Mouse (Mus musculus) lung, postnatal 0 days (tissue): Measurements from ENCODE around the gene Itprid1. TPM values are rescaled to one million over a fixed set of nuclear protein-coding genes. Genes with fewer than 3 reads are reported as not detected.

Experiments
- ATAC-seq: fragments of 200-750 bp; cut with Nextera tagmentation; 2 replicates; pipeline ENCODE4 v1.8.0; 2017; ENCODE audit warnings: moderate library complexity
- DNase-seq: peaks from one replicate; pipeline ENCODE4 v3.0.0-alpha.2; 2016; ENCODE audit warnings: low spot score
- H3K27ac ChIP-seq: fragments of 300-500 bp; sonication (generic); 2 replicates; pipeline ENCODE4 v1.5.1; 2014; ENCODE audit warnings: antibody characterized with exemption, mild to moderate bottlenecking, low read length, mixed read lengths
- H3K27me3 ChIP-seq: fragments of 300-500 bp; sonication (generic); replicated peaks from 2 replicates; pipeline ENCODE4 v1.6.1; 2014; ENCODE audit warnings: low read length, mixed read lengths; ENCODE audit not compliant: insufficient read depth
- H3K36me3 ChIP-seq: fragments of 300-500 bp; sonication (generic); 2 replicates; pipeline ENCODE4 v1.6.1; 2014; ENCODE audit warnings: low read length, mixed read lengths; ENCODE audit not compliant: insufficient read depth
- H3K4me1 ChIP-seq: fragments of 300-500 bp; sonication (generic); 2 replicates; pipeline ENCODE4 v1.6.1; 2014; ENCODE audit warnings: antibody characterized with exemption, low read depth, low read length, mixed read lengths; ENCODE audit not compliant: insufficient read depth
- H3K4me2 ChIP-seq: fragments of 300-500 bp; sonication (generic); replicated peaks from 2 replicates; pipeline ENCODE4 v1.6.1; 2014; ENCODE audit warnings: low read depth, mild to moderate bottlenecking, low read length, moderate library complexity, mixed read lengths
- H3K4me3 ChIP-seq: fragments of 300-500 bp; sonication (generic); 2 replicates; pipeline ENCODE4 v1.5.1; 2014; ENCODE audit warnings: low read depth, low read length
- H3K9ac ChIP-seq: fragments of 300-500 bp; sonication (generic); replicated peaks from 2 replicates; pipeline ENCODE4 v1.6.1; 2014; ENCODE audit warnings: low read depth, mild to moderate bottlenecking
- H3K9me3 ChIP-seq: fragments of 300-500 bp; sonication (generic); 2 replicates; pipeline ENCODE4 v1.6.1; 2016; ENCODE audit warnings: low read length, mixed read lengths
- CTCF ChIP-seq: IDR thresholded peaks from 2 replicates; pipeline ENCODE4 v1.5.1; 2016; ENCODE audit warnings: antibody characterized with exemption, mild to moderate bottlenecking
- EP300 ChIP-seq: IDR thresholded peaks from 2 replicates; pipeline ENCODE4 v1.6.1; 2016; ENCODE audit warnings: antibody characterized with exemption, mild to moderate bottlenecking, control low read depth
- WGBS: fragments of 180-500 bp; shearing (Covaris S2); extraction: QIAGEN DNeasy Blood & Tissue Kit; methylation state at CpG from one replicate; pipeline ENCODE4 v1.1.7; 2014; 5-methylcytosine and 5-hydroxymethylcytosine counted together
- polyA plus RNA-seq: library from polyadenylated mRNA; unstranded; fragments of >200 nt; fragmentation: Nextera tagmentation; extraction: Ambion mirVana; gene quantifications from 2 replicates; pipeline ENCODE4 v1.2.1, GENCODE M21; 2015

The Itprid1 gene
- 0.49 and 0.95 TPM in 2 replicates for polyA plus RNA-seq

DNA sequence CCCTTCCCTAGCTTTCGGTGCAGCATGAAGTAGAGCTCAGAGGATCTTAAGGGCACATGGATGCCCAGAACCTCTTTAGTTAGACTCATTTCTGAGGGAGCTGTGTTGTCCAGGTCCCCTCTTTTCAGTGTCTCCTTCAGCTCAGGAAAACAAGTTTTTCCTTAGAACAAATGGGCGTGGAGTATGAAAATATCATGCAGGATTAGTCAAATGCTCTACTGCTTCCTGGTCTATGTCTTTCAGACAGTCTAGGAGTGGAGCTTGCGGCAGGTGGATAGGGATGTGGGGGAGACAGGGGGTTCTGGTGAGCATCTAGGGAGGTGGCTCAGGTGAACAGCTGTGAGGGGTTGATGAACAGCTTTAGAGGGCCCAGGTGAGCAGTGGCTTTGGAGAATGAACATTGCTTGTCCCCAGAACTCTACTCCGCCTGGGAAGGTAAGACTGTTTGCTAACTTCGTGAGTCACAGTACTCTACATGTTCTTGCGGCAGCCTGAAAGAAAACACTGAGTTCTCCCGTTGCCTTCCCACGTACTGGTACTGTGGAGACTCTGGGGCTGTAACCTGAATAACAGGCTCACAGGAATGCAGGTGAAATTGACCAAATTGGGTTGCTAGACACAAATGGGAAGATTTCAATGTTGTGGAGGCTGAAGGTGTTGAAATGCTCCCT is at the start of gene Itprid1:
Itprid1 (plus strand) TSS at position 246 of the 671 bp plus-strand sequence.
- Histone ChIP-seq H3K36me3 (no peaks in the 10 kb centered on the region), H3K4me2 (no peak within 1 kb of the TSS), H3K27ac (peak within 1 kb of the TSS; percentile 59), H3K9ac (no peak within 1 kb of the TSS), H3K9me3 (no peaks in the 10 kb centered on the region), H3K4me1 (no peaks in the 10 kb centered on the region), H3K27me3 (no peaks in the 10 kb centered on the region), H3K4me3 (no peak within 1 kb of the TSS)
- 54% methylated on average over 8 of the region's 8 CpGs for WGBS
- peak; percentile 80 for DNase-seq
- peak; percentile 96 for ATAC-seq
- peak; percentile 26; the same call in 1 of the 2 replicates for TF ChIP-seq EP300
- TF ChIP-seq CTCF, result no peak

DNA sequence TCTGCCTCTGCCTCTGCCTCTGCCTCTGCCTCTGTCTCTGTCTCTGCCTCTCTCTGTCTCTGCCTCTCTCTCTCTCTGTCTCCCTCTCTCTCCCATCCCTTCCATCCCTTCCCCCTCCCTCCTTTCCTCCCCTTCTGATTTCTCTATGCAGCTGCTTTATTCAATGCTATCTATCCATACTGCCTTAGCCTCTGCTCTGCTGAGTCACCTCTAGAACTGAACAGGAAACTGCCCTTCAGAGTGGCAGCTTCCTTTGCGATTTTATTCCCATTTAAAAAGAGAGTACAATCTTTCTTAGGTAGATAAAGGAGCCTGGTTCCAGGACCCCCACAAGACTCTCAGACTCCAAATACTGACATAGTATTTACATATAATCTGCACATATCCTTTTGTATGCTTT is 47.1 kb upstream of the Itprid1 start:
- ATAC-seq, result no peak
- H3K4me3 ChIP-seq, result no peak overlapping the region

DNA sequence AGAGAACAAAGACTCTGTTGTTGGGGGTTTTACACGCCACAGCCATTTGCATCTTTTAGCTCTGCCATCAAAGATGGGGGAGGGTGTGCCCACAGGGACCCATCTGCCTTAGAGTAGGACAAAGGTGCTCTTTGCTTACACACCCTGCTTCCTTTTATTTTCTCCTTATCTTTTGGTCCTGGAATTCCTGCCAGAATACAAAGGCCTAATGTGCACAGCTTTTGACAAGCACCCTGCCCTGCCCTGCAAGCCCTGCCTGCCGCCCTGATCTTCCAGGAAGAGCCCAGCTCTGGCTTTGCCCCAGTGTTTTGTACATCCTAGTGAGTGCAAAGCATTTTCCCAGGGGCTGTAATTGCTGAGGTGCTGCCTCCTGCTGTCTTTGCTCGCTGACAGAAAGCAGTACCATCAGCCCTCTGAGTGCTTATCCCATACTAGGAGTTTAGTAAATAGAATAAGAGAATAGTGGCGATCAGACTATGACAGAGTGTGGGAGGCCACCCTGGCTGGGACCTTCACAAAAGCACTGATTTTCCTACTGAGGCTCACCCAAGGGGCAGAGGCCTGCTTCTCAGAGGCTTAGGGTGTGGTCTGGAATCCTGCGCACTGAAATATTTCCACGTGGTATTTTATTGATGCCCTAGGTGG is 44.7 kb upstream of the Itprid1 start:
- Histone ChIP-seq H3K4me1 (no peaks in the 10 kb centered on the region), H3K4me3 (no peak overlapping the region), H3K27ac (no peak overlapping the region), H3K4me2 (no peak overlapping the region), H3K27me3 (no peaks in the 10 kb centered on the region), H3K36me3 (no peaks in the 10 kb centered on the region), H3K9me3 (no peaks in the 10 kb centered on the region), H3K9ac (no peak overlapping the region)
- TF ChIP-seq EP300, result no peak
- TF ChIP-seq CTCF, result no peak
- DNase-seq, result no peak
- WGBS, result 21% methylated on average over 6 of the region's 6 CpGs
- no peak for ATAC-seq

More for the DNA sequence above, 47.1 kb upstream of the Itprid1 start:
- TF ChIP-seq EP300, result no peak
- no peak for TF ChIP-seq CTCF
- H3K27me3 ChIP-seq, result no peaks in the 10 kb centered on the region
- no peaks in the 10 kb centered on the region for H3K4me1 ChIP-seq
- no peak overlapping the region for H3K9ac ChIP-seq
- H3K36me3 ChIP-seq, result no peaks in the 10 kb centered on the region
- H3K27ac ChIP-seq, result no peak overlapping the region
- 53% methylated on average over 1 of the region's 1 CpGs for WGBS
- no peaks in the 10 kb centered on the region for H3K9me3 ChIP-seq
- H3K4me2 ChIP-seq, result no peak overlapping the region
- no peak for DNase-seq

DNA sequence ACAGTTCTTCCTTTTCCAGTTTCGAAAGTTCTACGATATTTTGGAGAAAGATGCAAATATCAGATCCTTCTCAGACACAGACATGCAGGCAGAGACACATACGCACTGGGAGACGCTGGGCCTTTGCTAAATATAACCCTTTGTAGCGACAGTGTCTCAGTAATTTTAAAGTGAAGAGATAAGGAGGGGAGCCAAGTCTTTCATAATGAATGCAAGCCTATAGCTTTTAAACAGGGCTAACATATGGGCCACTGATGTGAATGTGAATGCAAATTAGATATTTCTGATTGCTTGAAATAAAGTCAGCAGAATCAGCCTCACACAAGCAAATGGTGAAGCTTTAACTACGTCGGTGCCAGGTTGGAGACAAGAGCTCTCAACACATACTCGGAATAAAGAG is 44.2 kb upstream of the Itprid1 start:
- 49% methylated on average over 8 of the region's 8 CpGs for WGBS
- Histone ChIP-seq H3K4me3 (no peak overlapping the region), H3K36me3 (no peaks in the 10 kb centered on the region), H3K9ac (no peak overlapping the region), H3K9me3 (no peaks in the 10 kb centered on the region), H3K4me2 (no peak overlapping the region), H3K27ac (no peak overlapping the region), H3K27me3 (no peaks in the 10 kb centered on the region), H3K4me1 (no peaks in the 10 kb centered on the region)
- DNase-seq (no peak), ATAC-seq (no peak)
- TF ChIP-seq EP300, result no peak
- no peak for TF ChIP-seq CTCF

DNA sequence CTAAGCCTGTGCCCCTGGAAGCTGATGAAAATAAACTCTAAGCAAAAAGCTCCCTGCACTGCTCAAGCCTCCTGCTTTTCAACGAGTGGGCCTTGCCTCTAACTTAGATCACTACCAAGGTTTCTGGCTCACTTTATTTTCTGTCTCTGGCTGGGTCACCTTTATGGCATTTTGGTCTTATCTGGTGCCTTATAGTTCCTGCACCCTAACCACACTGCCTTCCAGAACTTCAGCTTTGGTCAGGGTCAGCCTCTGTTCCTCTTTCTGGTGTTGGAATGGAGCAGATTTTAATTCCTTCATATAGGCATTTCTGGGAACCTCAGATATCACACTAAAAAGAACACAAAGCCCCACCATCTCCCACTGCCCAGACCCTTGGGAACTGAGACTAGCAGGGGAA is 34.0 kb upstream of the Itprid1 start:
- H3K4me2 ChIP-seq, result no peak overlapping the region
- TF ChIP-seq EP300 (no peak), CTCF (no peak)

DNA sequence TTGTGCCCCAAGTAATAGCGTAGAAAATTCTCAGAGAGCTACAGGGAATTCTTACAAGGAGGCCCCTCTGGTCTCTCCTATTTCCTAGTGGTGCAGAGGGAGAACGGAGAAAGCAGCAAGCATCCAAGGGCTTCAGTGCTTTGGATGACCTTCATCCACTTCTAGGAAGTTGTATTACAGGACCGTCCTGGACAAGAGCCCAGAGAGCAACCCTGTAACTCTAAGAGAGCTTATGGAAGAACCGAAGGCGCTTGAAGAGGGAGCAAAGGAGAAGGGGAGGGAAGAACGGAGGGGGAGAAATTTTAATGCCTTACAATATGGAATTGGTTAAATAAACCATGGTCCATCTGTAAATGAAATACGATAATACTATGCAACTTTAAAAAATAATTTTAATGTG is 33.3 kb upstream of the Itprid1 start:
- Histone ChIP-seq H3K27ac (no peak overlapping the region), H3K27me3 (no peaks in the 10 kb centered on the region), H3K9ac (no peak overlapping the region), H3K36me3 (no peaks in the 10 kb centered on the region), H3K4me2 (no peak overlapping the region), H3K4me3 (no peak overlapping the region), H3K4me1 (no peaks in the 10 kb centered on the region), H3K9me3 (no peaks in the 10 kb centered on the region)
- WGBS, result 63% methylated on average over 7 of the region's 7 CpGs
- ATAC-seq (no peak), DNase-seq (no peak)
- TF ChIP-seq EP300, result no peak
- TF ChIP-seq CTCF, result no peak

More for the DNA sequence above, 34.0 kb upstream of the Itprid1 start:
- Histone ChIP-seq H3K27me3 (no peaks in the 10 kb centered on the region), H3K9me3 (no peaks in the 10 kb centered on the region), H3K27ac (no peak overlapping the region), H3K9ac (no peak overlapping the region), H3K4me1 (no peaks in the 10 kb centered on the region), H3K36me3 (no peaks in the 10 kb centered on the region), H3K4me3 (no peak overlapping the region)
- WGBS, result 59% methylated on average over 1 of the region's 1 CpGs
- DNase-seq (no peak), ATAC-seq (no peak)
